Mouse (Mus musculus): ENCODE measurements around the gene Cst6.
A peak's percentile ranks its signal among the peaks of the same experiment; 100 is the strongest.
"Not testable (repeated sequence)": the region's sequence is repeated elsewhere in the genome, so short reads cannot be mapped to it uniquely, and the experiment has no call there.

The Cst6 gene

DNA sequence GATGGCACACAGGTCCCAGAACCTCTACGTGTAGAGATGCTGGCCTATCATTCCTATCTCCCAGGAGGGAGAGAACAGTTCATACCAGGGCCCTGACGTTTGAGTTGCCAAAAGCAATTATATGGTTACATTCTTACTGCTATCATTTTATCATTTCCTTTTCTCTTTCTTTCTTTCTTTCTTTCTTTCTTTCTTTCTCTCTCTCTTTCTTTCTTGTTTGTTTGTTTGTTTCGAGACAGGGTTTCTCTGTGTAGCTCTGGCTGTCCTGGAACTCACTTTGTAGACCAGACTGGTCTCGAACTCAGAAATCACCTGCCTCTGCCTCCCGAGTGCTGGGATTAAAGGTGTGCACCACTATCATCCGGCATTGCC lies at the start of gene Cst6:
Gene Cst6, minus strand, starts transcription at position 73 of the 372 bp plus-strand sequence.
- DNase-seq, result not testable (repeated sequence)

GRCm38 (mm10) chr19:5395371-5395770 lies 46.0 kb upstream of the Cst6 start:
- no peak for DNase-seq

GRCm38 (mm10) chr19:5394168-5394567 lies 44.8 kb upstream of the Cst6 start:
- peak; percentile 54 to 70 for DNase-seq

DNA sequence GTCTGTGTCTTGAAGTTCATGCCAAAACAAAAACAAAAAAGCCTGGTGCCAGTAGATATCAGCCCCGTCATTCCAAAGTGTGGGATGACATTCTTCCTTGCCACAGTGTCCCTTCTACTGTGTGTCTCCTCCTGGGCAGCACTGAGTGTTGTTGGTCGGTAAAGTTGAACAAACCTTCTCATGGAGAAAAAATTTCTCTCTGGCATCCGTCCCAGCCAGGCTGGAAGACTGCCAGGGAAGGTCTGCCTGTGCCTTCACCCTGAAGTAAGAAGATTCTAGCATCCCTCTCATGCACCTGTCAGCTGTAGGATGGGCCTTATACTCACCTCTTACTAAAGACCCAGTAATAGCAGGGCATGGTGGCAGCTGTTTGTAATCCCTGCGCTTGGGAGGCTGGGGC lies 43.5 kb upstream of the Cst6 start:
- DNase-seq, result peak; percentile 82

- no peak for DNase-seq
Measured at GRCm38 (mm10) chr19:5390416-5390815, 41.0 kb upstream of the Cst6 start.

DNA sequence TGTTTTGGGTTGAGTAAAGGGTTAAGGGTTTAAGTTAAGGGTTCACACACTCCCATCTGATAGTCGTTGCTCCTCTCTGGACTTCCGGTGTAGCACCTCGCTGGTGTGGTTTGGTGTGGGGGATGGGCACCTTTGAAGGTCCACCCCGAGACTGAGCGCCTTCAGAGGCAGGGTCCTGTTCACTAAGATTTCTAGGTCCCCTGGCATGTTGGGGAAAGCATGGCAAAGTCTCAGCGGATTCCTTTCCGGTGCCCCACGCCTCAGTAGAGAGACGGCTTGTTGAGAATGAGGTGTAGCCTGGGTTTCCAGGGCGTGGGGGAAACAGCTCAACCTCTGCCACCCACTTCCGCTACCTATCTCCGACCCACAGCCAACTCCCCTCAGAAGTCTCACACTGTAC lies 40.3 kb upstream of the Cst6 start:
- DNase-seq, result no peak

DNA sequence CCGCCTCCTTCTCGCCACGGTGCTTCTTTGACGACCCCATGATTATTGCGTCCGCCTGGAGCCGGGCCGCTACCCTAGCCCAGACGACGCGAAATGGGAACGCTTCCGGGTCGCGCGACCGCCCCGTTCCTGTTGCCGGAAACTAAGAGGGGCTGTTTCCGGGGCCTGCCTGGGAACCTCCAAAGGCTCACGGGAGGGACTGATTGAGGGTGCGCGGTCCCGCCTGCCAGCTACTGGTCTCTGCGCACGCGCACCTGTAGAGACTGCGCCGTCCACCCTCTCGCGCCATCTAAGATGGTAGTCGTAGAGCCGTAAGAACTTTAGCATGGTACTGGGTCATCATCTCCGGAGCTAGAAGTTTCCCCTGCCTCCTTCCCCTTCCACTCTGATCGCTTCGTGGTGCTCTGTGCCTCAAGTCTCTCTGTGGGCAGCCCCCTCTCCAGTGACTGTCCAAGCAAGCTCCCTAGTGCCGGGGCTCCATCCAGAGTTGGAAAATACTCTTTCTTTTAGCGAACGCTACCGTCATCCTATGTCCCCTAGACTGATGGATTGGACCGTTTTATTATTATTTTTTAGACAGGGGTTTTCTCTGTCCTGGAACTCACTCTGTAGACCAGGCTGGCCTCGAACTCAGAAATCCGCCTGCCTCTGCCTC lies 39.3 kb upstream of the Cst6 start, which contains the start of gene Sart1:
Gene Sart1, minus strand, starts transcription at position 116 of the 655 bp plus-strand sequence.
- peak; percentile 95 to 97 for DNase-seq

- peak in 1 of 2 experiments; percentile 33 for DNase-seq
Measured at GRCm38 (mm10) chr19:5388011-5388441, 38.7 kb upstream of the Cst6 start.

GRCm38 (mm10) chr19:5384715-5385114 lies 35.3 kb upstream of the Cst6 start:
- DNase-seq, result no peak

DNA sequence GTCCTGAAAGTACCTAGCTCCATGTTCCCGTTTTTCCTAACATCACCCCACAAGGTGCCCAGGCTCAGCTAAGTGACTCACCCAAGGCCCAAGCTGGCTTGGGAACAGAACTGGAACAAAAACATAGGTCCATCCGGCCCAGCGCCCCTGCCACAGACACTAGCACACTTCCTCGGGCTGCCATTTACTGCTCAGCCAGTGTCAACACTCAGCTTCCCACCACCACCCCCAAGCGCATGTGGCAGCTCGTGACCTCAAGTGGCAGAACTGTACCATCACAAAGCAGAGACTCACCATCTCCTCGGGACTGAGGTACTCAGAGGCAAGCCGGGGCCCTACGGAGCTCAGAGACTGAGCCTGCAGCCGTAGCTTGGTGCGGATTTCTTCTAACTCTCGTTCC lies 34.0 kb upstream of the Cst6 start:
- DNase-seq, result no peak

GRCm38 (mm10) chr19:5377446-5377845 lies 28.1 kb upstream of the Cst6 start:
- peak in 1 of 2 experiments; percentile 35 for DNase-seq

- no peak for DNase-seq
Measured at GRCm38 (mm10) chr19:5374748-5375147, 25.4 kb upstream of the Cst6 start.

DNA sequence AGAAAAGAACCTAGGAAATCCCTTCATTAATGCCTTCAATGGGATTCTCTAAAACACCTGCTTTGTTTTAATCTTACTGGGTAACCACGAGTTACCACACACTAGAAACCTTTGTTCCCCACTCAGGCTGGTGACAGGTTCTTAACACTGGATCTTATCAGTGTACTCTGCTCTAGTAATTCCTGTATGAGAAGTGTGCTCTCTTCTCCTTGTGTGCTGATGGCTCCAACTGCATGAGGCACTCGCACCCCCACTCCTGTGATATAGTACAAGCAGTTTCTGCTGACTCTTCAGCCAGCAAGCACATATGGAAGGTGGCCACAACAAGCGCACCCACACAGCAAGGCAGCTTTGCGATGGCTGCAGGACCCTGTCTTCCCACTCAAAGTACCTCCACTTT lies 24.8 kb upstream of the Cst6 start:
- no peak for DNase-seq

GRCm38 (mm10) chr19:5372724-5373123 lies 23.4 kb upstream of the Cst6 start:
- DNase-seq, result no peak

DNA sequence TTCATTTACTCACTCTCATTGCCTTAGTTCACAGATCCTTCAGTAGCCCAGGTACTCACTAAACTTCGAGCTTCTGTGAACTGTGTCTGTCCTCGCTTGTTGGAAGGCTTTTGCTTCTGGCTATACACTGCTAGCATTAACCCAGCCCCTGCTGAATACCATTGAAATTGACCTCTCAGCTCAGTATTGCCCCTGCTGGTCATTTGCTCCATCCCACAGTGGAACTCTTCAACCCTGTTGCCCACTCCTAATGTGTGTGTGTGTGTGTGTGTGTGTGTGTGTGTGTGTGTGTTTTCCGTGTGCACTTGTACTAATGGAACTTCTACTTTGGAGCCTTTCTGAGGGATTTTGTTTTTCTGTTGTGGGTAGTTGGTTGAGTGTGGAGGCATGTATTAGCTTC lies 21.6 kb upstream of the Cst6 start:
- DNase-seq, result no peak

- no peak for DNase-seq
Measured at GRCm38 (mm10) chr19:5367455-5367854, 18.1 kb upstream of the Cst6 start.

DNA sequence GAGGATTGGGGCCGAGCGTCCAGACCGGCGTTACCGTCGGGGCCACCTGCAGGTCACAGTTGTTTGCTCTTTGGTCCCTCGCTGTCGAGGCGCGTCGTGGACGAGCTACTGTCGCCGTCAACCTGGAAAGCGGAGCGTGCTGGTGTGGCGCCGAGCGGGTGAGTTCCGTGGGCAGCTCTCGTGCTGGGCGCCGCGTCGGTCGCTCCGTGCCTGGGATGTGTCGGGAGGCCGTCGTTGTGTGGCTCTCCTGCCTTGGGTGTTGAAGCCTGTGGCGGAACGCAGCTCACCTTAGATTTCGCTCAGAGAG lies 17.6 kb upstream of the Cst6 start, which contains the start of gene Banf1:
Gene Banf1, minus strand, starts transcription at position 116 of the 307 bp plus-strand sequence.
- DNase-seq, result no peak

DNA sequence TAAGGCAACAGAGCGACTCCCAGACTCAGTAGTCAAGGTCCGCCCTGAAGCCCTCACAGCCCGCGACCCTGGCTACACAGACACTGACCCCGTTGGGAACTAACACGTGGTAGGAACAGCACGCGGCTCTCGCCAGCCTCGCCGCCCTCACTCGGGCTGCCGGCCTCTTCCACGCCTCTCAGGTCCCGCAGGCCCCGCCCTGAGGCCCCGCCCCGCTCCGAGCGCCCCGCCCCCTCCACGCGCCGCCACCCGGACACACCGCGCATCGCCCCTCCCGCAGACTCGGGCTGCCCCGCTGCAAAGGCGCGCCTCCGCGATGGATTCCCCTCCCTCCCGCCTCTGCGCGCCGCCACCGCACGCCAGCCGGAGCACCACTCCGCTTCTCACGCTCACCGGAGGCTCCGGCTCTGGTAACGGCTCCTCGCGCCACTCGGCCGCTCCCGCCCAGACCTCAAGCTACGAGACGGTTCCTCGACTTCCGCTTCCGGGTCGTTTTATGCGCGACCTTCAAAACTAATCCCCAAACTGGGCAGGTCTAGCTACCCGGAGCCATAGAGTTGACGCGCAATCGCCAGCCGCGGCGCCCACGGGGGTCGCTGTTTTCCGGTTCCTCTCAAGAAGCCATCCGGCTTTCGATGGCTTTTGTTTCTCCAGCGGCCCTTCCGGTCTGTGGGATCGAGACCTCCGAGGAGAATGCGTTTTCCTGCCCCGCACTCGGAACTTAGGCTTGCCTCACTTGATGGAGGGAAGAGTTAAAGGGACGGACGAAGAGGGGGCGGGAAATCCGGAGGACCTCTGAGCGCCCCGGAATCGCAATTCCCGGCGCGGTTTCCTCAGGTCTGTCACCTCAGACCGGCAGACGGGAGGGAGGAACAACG lies 17.0 kb upstream of the Cst6 start, which contains the start of gene Eif1ad:
Gene Eif1ad, plus strand, starts transcription at position 567 of the 878 bp plus-strand sequence.
- DNase-seq, result peak; percentile 94 to 99

DNA sequence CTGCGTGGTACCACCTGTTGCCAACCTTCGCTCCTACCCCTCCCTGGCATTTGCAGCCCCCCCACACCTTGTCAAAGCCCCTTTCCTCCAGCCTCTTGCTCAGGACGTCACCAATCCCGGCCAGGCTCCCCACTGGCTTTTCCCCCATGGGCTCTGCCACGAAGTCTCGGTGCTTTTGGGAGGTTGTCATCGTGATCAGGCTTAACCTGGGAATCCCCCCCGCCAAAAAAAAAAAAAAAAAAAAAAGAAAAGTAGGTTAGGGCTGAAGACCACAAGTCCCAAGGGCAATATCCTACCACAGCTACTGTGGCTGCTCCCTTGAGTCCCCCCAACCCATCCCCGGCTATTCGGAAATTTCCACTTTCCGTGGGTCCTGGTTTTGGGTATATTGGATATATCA lies 16.4 kb upstream of the Cst6 start:
- DNase-seq, result no peak

GRCm38 (mm10) chr19:5364124-5364523 lies 14.8 kb upstream of the Cst6 start:
- DNase-seq, result no peak

DNA sequence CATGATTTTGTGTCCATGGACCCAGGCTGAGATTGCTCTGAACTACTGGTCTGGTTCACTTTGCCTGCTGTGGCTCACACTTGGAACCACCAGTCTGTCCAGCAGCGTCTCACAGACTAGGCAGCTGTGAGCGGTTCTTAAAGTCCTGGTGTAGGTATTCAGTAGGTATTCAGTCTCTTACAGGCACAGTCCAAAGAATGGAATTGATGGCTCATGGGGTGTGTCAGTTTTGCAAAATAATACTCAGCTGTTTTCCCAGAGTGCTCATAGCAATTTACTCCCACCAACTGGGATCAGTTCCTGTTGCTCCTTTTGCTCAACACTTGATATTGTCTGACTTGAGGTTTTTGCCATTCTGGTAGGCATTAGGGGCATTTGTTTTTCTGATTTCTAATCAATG lies 12.8 kb upstream of the Cst6 start:
- no peak for DNase-seq

DNA sequence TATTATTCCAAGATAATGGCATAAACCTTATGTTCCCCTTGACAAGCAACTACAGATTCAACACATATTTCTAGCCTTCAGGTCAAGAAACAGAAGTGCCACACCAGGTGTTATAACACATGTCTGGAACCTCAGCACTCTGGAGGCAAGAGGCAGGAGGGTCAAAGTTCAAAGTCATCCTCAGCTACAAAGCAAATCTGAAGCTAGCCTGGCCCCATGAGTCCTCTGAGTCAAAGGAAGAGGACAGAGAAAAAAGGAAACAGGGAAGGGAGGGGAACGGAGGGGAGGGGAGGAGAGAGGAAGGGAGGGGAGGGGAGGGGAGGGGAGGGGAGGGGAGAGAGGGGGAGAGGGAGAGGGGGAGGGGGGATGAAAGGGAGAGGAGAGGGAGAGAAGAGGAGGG lies 6.7 kb upstream of the Cst6 start:
- no peak for DNase-seq

GRCm38 (mm10) chr19:5353609-5354008 lies 4.2 kb upstream of the Cst6 start:
- DNase-seq, result no peak
